Mouse (Mus musculus): Measurements from ENCODE around the gene Cbr4. TPM values are rescaled to one million over a fixed set of nuclear protein-coding genes. Genes with fewer than 3 reads are reported as not detected.

Gene Cbr4
- total RNA-seq, 2 experiments from 2014 or later = 23.1 to 28.3 TPM

DNA sequence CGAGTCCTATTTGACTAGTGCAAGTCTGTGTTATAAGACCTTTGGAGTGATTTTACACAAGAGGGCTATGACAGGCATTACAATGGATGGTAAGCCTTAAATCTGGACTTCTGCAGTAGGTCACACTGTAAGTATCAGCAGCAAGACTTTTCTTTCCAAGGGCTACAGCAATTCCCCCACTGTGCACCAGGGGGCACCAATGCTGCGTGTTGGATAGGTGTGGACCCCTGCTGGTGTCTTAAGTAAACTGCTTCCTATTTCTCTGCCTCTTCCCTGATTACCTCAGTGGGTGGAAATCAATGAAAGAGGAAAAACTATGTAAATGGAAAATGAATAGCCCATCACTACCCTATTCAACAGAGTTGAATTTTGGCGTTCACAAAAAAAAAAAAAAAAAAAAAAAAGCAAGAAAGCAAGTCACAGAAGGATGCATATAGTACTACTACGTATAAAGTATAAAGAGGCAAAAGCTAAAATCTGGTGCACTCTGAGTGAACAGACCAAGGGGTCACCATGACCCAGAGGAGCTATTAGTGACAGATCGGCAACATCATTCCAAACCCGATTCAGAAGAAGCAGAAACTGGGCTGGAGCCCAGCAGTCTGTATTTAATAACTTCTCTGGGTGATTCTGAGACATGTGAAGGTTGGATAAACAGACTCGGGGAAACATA is 52.4 kb downstream of the Cbr4 start:
- peak; percentile 83 to 88 for DNase-seq (ENCODE audit: low spot score in 2 of 2)

DNA sequence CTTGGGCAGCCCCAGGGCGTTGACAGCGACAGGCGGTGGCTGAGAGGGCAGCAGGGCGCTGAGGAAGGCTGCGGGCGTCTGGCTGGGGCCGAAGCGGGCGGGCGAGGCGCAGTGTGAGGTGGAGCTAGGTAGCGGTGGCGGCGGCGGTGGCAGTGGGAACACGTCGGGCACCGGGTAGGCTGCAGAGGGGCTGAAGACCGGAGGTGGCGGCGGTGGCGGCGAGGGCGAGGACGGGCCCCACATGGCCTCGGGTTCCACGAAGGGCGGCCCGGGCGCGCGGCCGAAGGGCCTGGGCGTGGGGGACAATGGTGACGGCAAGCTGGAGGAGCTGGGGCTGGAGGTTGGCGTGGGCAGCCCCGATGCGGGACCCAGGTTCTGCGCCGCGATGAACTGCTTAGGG is 62.1 kb downstream of the Cbr4 start:
- DNase-seq (ENCODE audit: low spot score in 2 of 2) = no peak

DNA sequence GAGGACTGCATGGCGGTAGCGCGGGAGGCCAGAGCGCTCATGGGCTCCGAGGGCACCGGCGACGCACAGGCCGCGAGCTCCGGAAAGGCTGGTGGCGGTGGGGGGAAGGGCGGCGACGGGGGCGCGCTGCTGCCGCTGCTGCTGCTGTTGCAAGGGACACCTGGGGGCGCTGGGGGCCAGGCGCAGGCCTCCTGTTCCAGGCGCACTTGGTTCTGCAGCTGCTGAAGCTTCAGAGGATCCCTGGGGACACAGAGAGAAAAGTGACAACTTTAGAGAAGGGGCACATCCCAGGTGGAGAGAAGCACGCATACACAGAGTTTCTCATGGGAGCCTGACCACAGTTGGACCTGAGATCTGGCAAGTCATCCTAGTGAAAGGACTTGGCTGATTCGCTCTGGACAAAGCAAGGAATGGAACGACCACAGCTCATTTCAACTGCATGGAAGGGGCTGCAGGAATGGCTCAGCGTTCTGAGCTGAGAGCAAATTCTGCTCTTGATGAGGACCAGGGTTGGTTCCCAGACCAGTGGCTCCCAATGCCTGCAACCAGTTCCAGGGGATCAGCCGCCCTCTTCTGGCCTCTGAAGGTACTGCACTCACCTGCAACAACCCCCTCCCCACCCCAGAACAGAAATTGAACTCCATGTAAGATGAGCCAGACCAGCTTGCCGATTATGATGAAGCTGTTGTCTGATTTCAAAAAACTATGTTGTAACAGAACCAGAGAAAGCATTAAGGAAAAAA is 62.6 kb downstream of the Cbr4 start:
- no peak for DNase-seq (ENCODE audit: low spot score in 2 of 2)

DNA sequence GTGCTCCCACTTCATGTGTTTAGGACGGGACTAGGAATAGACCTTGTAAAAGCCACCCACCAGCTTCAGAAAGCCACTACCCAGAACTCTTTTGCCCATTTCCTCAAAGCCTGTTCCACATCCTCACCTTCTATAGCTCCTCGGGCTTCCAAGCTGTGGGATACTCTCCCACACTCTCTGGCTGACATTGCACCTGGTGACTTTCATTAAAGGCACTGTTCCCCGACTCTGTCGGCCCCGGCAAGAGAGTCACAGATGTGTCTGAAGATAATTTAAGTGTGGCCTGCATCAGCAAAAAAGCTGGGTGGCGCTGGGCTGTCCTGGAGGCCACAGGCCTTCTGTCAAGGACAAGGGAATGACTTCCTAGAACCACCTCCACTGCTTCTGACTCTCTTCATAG is 64.7 kb downstream of the Cbr4 start:
- DNase-seq (ENCODE audit: low spot score in 2 of 2) = no peak

DNA sequence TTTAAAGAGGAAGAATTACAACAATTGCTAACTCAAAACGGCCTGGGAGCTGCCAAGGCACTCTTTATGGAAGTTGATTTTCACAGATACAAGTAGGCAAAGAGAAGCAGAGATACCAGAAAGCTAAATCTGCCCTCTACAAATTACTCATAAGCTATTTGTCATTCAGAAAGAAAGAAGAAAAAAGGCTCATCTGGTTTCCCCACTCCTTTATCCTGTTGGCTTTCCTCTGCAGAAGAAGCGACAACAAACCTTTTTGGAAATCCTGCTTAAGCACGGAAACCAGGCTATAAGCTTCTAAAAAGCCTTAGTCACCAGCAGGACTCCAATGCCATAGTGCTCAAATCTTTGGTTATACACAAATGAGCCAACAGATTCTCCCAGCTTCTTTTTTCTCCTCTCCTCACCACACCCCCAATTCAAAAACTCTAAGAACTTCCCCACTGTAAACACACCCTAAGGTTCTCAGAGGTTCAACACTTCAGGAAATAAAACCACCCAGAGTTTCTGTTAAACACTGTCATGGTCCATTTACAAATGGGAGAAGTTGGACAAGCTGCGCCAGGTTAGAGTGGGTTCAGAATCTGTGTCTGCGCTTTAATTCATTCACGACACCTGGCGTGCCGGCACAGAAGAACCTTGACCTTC is 65.3 kb downstream of the Cbr4 start:
- no peak for DNase-seq (ENCODE audit: low spot score in 2 of 2)

DNA sequence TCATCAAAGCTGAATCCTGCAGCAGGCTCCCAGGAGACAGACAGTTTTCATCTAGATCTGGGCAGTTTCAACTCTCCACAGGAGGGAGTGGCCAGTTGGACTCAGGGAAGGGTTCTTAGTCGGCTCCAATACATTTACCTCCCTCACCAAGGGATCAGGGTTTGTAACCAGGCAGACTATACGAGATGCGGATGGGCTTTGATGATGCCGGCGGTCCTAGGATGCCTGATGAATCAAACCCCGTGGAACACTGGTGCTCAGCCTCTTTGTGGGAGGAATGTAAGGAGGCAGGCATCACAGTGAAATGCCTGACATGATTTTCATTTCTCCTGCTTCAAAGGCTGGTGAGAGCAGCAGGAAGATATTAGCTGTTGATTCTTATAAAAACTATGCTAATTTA is 67.8 kb downstream of the Cbr4 start:
- DNase-seq (ENCODE audit: low spot score in 2 of 2) = no peak

DNA sequence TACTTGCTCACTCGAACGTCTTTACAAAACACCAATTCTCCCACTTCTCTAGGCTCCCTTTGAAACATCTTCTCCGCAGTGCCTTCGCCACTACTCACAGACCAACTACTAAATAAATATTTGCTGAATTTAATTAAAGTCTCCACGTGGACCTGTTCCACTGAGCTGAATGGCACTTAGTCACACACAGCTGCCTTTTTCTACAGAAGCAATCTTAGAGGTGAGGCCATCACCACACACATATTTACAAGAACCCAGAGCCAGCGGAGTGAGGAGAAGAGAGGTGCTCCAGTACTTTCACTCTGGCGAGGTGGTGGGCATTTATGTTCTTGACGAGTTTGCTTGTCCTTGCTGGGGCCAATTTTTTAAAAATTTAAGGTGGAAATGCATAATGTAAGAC is 68.7 kb downstream of the Cbr4 start:
- DNase-seq (ENCODE audit: low spot score in 2 of 2) = no peak
